Mouse (Mus musculus) CH12.LX (cell line): Measurements from ENCODE around the gene Zyg11a.

Source experiments
- CTCF ChIP-seq, 2 experiments: IDR thresholded peaks in 1 of 2; conservative IDR thresholded peaks in 1 of 2; 2 replicates each; pipeline ENCODE4 v1.5.1; 2011 to 2012; ENCODE audit warnings: low read depth in 2 of 2, low read length in 2 of 2, improper control_type of control experiment in 1 of 2, inconsistent platforms in 1 of 2, mild to moderate bottlenecking in 1 of 2, moderate library complexity in 1 of 2
- IRF4 ChIP-seq: IDR thresholded peaks from 2 replicates; pipeline ENCODE4 v1.6.1; 2014; ENCODE audit warnings: low read depth, mild to moderate bottlenecking, inconsistent platforms, low read length, improper control_type of control experiment
- MAFK ChIP-seq: IDR thresholded peaks from 2 replicates; pipeline ENCODE4 v1.6.1; 2011; ENCODE audit warnings: low read length, improper control_type of control experiment; ENCODE audit not compliant: insufficient replicate concordance
- PAX5 ChIP-seq: IDR thresholded peaks from 2 replicates; pipeline ENCODE4 v1.6.1; 2012; ENCODE audit warnings: low read length, inconsistent platforms, mixed read lengths
- POLR2A ChIP-seq: IDR thresholded peaks from 2 replicates; pipeline ENCODE4 v1.6.1; 2011; ENCODE audit warnings: low read depth, mild to moderate bottlenecking, improper control_type of control experiment, low read length
- USF2 ChIP-seq: conservative IDR thresholded peaks from 2 replicates; pipeline ENCODE4 v1.6.1; 2011; ENCODE audit warnings: low read depth, low read length, improper control_type of control experiment
- ZKSCAN1 ChIP-seq: IDR thresholded peaks from 2 replicates; pipeline ENCODE4 v1.6.1; 2012; ENCODE audit warnings: low read depth, inconsistent platforms, low read length, improper control_type of control experiment, borderline replicate concordance

- TF ChIP-seq CTCF (conservative IDR thresholded peaks at IDR 0.05 in 1 of 2, IDR thresholded peaks at IDR 0.05 in 1 of 2; ENCODE audit: low read depth in 2 of 2, low read length in 2 of 2) (no peak), ZKSCAN1 (no peak), POLR2A (no peak), USF2 (no peak), MAFK (no peak), PAX5 (no peak), IRF4 (no peak)
Observed at GRCm38 (mm10) chr4:108182278-108182677, 35.6 kb downstream of the Zyg11a start.
